Mouse (Mus musculus) cerebellum, adult 11 months (tissue): ENCODE data around the gene Helz.

Experiments used
- DNase-seq: peaks from one replicate; pipeline ENCODE4 v3.0.0; 2022

Helz gene

DNA sequence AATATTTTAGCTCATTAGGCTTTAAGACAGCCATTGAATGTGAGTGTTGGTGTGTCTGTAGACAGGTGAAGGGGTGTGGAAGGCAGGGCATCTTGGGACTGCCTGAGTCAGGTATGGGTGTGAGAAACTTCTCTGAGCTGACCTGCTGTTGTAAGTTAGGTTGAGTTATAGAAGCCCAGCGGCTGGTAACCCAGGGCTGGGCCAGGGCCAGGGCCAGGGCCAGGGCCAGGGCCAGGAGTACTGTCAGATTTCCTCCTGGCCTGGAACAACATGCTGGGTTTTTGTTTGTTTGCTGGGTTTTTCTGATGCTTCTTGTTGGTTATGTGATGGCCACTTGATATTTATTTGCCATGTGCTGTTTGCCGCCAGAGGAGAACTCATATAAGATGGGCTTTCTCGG lies 76.9 kb downstream of the Helz start:
- DNase-seq, result no peak

DNA sequence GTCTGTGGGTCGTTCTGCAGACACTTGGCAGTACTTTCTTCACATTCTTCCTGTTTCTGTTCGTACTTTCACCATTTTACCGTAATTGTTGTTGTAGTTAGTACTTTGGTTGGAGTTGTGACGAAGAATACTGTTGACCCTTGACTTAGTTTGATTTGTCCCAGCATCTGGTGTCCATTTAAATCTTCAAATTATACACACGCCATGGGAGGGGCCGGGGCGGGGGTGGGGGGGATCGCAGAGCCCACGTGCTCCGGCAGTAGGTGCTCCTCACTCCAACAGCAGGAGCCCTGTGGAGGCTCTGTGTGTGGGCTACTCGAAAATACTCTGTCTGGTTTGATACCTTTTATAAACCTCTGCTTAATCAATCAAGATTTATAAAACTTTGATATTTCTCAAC lies 78.0 kb downstream of the Helz start:
- no peak for DNase-seq

DNA sequence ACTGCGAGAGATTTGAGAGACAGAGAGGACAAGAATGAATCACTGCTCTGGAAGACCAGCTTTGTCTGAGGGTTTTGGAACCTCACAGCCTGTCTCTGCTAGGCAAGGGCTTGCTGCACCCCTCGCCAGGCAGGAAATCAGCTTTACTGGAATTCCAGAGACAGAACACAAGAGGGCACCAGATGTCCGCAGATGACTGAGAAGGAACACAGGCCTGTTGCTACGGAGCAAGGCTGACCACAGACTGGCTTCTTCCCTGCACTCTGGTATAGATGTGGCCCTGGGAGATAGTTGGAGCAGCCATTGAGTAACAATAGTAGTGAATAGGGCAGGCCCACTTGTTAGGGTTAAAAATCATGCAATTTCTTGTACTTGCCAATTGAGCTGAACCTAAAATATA lies 81.8 kb downstream of the Helz start:
- DNase-seq, result peak; percentile 31

DNA sequence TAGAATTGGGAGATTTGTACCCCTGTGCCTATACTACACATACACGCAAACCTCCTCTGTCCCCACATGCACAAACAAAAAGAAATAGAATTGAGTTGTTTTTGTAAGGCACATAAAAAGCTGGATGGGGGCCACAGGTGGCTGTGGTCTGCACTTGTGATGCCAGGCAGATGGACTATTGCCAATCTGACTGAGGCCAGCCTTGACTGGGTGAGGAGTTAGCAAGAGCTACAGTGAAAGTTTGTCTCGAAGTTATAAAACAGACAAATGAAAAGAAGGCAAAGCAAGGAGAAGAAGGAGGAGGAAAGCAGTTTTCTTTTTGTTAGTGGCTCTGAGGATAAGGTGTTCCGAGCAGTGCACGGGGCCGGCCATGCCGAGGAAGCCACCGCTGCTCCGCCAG lies 82.2 kb downstream of the Helz start:
- no peak for DNase-seq

DNA sequence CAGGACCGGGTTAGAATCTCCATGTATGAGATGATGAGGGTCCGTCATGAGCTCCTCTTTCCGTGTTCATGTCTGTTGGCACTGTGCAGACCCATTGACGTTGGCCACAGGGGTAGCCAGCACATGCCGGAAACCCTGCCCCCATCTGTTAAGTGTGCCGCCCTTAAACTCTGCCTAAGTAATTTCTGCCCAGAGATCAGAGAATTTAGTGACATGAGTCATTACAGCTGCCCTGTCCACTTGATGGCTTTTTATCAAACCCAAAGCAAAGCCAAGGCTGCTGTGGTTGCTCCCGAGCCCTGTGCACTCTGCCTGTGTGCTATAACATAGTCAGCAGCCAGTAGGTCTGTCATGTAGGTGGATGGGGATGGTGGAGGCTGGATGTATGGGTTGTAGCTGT lies 83.4 kb downstream of the Helz start:
- DNase-seq, result no peak

DNA sequence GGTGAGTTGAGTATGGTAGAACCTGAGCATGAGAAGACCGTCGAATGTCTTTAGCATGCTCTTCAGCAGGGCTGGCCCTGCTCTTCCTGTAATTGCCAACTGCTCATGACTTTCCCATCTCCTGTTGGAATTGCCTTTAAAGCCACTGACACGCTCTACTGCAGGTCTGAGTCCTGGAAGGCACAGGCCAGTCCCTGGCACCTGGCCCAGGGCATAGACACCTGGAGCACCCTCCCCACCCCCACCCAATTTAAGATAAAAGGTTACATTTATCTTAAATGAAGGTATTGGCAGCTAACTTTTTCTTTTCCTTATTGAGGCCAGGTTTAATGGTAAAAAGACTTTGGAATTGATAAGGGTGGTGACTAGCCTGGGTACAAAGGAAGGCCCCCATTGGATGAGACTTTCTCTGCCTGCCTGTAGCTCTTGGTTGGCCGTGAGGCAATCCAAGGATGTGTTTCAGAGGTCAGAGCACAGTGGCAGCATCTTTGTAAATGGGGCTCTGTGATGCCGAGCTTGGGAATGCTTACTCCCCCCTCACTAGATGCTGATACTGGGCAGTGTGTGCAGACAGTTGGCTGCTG lies 85.9 kb downstream of the Helz start:
- no peak for DNase-seq

DNA sequence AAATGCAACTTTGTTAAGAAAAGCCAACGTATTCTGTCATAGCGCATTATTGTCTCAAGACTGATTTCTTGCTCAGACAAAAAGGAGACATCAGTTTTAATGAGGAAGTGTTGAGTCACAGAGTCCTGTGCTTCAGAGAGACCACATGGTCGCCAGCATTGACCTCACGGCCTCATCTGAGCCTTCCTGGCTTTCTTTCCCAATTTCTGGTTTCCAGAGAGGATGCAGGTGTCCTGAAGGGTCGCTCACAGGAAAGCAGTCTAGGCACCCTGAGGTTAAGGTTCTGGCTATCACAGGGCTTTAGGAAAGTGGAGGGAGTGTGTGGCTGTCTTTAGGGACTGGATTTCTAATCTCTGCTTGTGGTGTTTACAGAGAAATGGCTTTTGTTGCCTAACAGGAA lies 90.4 kb downstream of the Helz start:
- DNase-seq, result no peak

DNA sequence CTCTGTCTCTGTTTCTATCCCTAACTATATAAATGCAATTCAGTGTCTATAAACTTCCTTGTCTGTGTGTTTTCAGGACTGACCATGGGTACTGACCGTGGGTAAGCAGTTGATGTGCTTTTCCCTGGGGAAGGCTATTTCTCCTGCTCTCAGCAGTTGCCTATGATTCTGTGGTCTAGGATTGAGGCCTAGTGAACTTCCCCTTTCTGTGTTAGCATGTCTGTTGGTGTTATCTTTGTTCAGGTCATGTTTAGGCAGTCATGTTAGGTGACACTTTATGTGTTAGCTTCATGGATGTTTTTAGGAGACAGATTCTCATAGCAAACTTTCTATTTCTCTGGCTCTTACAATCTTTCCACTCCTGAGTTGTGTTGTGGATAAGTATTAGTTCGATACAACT lies 91.9 kb downstream of the Helz start:
- DNase-seq, result no peak

DNA sequence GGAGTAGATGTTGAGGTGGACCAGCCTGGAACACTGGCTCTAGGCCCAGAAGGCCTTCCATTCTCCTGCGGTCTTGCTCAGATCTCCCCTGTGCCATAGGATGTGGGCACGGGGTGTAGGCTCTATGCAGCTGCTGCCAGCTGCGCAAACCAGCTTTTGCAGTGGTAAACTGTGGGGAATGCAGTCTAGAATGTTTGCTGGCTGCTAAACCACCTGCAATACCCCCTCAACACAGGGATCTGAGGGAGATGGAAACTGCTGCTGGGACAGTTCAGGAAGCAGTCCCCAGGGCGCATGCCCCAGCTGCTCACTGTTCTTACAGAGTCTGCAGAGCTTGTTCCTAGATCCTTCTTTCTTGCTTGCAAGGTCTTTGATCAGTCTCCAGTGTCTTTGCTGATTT lies 96.7 kb downstream of the Helz start:
- DNase-seq, result no peak

DNA sequence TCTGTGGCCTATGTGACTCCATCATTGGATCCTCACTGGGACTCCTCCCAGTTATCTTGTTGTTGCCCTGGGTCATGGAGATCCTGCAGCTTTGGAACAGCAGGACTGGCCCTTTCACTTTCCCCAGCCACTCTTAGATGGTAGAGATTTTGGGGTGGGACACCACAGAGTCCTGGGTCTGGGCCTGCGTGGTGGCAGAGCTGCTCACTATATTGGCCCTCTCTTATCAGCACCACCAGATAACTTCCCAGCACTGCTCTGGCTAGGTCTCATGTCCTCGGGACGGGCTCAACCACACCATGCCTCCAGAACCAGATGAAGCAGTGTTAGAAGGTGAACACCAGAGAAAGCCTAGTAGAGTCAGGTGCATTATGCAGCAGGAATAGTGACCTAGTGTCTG lies 99.6 kb downstream of the Helz start:
- no peak for DNase-seq

DNA sequence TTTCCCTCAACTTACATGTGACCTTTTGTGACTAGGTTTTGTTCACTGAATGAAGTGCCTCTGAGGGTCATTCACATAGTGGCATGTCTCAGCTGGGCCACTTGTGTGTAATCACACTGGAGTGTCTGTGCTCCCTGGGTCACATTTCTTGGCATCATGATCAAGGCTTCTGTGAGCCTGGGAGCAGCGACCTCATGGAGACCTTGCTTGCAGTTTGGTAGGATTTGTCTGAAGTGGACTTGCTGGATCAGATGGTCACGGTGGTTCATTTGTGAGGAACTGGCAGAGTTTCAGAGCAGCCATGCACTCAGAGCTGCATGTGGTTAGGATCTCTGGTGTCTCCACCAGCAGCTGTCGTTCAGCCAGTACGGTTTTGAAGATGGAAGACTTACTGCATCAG lies 100.9 kb downstream of the Helz start:
- no peak for DNase-seq

DNA sequence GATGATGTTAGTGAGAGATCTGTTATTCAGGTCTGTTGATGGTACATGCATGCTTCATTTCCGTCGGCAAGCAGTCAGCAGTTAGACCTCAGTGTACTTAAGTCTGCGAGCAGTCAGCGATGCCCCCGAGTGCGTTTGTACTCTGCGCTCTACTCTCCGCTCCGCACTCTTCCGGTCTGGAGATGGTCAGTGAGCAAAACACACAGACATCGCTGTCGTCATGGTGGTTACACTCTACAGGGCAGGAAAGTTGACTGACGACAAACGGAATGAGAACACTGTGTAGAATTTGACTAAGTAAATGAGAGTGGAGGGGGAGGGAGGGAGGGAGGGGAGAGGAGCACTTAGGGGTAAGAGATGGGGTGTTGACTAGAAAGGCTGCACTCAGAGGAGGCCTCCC lies 101.7 kb downstream of the Helz start:
- DNase-seq, result no peak

DNA sequence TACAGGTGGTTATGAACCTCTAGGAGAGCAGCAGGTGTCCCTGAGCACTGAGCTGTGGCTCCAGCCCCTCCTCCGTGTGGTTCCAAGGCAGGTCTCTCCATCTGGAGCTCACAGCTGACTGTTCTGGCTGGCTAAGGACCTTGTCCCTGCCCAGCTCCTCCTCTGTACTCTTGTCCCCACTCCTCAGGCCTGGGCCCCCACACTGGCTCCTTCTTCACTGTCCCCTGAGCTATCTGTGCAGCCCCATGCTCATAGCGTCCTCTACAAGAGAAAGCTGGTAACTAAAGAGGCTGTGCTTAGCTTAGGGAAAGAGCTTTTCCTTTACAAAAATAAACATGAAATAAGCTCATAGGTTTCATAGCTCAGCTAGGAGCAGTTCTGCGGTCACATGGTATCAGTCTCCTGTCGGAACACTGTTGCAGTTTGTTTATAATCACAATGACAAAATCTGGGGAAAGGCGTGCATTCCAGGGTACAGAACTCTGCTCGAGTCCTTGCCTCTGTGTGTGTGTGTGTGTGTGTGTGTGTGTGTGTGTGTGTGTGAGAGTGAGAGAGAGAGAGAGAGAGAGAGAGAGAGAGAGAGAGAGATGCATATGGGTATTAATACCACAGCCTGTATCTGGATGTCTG lies 102.8 kb downstream of the Helz start:
- DNase-seq, result no peak

DNA sequence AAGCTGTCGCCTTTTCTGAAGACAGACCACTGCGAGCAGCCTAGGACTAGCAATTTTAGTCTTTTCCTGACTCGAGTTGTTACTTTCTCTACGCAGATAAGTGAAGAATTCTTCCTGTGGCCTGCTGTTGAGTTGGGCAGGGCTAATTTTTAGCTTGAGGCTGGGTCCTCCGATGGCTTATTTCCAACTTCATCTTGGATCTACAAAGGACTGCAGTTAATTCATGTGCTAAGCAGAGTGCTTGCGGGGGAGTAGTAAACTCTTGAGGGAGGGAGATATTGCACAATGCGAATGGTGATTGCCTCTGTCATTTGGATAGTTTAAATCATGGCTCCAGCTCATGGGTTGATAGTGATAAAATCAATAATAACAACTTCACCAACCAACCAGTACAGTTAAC lies 103.7 kb downstream of the Helz start:
- DNase-seq, result no peak

DNA sequence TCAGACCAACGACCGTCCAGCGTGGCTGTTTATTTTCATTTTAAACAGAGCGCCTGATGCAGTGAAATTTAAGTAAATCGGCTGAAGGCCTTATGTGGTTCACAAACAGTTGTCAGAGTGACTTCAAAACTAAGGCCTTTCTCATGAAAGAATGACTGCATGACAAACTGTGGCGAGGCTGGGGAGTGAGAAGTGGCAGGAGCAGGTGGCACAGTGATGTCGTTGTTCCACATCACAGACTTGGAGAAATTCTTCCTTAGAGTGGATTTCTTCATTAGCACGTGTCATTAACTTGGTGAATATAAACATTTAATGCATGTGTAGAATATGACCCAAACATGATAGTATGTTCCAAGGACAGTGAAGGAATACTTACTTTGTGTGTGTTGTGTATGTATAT lies 104.4 kb downstream of the Helz start:
- DNase-seq, result no peak

DNA sequence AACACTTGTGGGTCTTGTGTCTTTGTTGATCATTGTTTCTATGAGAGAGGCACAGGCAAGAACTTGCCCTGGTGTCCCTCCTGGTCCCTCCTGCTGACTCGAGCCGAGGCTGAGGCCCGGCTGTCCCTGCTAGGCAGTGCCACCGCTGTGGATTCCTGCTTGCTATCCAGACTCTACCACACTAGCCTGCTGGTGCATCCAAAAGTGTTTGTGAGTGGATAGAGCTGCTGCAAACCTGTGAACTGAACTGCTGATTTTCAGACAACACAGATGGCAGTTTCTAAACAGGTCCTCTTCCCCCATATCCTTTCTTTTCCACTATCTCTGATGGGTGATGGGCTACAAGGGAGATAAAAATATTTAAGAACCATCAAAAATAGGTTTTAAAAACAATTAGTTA lies 107.8 kb downstream of the Helz start:
- DNase-seq, result no peak

DNA sequence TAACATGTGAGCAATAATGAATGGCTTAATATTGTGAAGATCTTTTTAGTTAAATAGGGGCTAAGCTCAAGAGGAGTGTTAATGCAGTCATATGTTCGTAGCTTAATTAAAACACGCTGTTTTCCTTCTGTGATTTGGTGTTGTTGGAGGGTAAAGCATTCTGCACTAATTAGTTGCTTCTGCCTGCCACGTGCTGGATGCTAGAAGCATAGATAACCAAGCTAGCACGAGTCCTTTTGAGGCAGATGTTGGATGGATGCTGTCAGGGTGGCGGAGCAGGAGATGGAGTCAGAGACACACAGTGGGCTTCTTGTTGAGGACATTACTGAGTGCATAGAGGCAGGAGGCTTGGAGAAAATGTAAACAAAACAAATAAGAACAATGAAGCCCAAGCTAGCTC lies 109.4 kb downstream of the Helz start:
- no peak for DNase-seq

DNA sequence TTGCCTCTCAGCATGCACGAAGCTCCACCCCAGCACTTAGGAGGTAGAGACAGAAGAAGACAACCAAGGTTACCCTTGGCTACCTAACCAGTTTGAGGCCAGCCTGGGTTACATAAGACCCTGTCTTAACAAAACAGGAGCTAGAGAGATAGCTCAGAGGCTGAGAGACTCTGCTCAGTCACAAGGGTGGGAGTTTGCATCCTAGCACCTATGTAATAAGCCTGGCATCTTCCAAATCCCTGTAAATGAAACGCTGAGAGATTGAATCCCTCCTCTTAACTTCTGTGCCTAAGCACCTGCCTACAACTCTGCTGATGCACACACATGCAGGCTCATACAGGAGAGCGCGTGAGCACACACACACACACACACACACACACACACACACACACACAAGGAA lies 112.7 kb downstream of the Helz start:
- DNase-seq, result no peak

DNA sequence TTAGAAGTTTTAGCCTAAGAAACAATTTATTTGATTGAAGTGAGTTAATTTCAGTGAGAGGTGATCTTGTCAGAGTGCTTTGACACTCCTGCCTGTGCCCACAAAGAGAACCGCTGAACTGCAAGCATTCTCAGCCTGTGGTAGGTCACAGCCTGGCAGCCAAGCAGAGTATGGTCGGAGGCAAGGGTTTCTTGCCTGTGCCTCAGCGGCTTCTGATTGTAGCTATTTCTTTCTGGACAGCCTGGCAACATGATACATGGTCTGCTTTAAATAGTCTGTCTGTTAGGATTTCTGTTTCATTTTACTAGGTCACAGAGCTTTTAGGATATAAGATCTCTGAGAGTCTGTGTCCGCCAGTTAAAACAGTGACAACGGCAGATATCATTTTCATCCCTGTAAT lies 114.9 kb downstream of the Helz start:
- no peak for DNase-seq

DNA sequence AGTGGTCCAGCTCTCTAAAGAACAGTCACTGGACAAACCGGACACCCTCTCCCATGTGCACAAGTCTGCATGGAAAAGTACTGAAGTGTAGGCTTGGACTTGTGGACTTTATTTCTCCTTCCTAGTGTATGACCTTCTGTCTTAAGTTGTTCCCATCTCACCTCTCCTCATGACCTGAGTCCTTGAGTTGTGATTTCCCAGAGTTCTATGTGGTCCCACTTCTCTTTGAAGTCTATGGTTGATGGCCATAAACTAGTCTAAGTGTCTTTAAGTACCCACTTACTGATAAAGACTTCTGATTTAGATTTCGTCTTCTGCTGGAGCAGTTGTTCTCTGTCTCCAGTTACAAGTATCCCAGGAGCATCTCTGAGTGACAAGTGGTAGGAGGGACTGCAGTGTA lies 119.8 kb downstream of the Helz start:
- DNase-seq, result no peak

DNA sequence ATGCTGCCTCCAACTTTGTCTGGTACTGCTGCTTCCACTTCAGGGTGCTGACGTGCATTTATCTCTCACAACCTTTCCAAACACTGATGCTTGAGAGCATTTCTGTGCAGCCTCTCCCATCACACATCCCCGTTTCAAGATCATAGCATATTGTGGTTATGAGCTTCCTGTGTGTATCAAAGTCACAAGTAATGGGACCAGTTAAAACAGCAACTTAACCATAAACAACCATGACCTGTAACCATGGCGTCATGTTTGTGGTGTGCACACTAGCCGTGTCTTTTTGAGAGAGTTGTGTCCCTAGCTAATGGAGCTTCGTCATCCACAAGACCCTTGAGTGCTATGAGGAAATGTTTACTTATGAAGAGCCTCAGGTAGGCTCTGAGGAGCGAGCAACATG lies 120.5 kb downstream of the Helz start:
- DNase-seq, result no peak

DNA sequence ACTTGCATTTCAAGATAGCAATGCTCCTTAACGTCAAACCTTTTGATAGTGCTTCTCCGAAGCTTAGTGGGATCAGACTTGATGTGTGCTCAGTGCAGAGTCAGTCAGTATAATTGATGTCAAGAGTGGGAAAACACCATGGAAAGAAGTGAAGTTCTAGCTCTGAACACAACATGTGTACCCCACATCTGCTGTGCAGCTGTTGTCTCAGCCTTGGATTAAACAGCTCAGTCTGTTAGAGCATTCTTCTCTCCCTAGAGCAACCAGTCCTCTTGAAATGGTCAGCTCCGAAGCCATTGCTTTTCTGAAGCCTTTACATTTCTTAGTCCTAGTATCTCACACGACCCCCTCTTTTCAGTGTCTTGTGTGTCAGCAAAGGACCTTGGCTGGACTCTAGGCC lies 121.2 kb downstream of the Helz start:
- no peak for DNase-seq

DNA sequence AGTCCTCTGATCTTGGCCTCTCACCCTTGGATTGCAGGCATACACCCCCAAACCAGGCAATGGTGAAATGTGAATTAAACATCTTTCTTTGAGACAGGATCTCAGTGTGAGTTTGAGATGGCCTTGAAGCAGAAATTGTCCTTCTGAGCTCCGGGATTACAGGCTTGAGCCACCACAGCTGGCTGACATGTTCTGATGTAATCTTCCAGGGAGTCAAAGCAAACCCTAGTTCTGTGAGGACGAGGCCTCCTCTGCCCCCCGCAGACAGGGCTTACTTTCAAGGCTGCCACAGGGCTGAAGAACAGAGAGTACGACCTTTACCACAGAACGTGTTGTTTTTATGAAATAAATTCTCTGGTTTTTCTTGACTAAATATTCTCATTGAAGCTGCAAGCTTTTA lies 126.3 kb downstream of the Helz start:
- DNase-seq, result no peak

DNA sequence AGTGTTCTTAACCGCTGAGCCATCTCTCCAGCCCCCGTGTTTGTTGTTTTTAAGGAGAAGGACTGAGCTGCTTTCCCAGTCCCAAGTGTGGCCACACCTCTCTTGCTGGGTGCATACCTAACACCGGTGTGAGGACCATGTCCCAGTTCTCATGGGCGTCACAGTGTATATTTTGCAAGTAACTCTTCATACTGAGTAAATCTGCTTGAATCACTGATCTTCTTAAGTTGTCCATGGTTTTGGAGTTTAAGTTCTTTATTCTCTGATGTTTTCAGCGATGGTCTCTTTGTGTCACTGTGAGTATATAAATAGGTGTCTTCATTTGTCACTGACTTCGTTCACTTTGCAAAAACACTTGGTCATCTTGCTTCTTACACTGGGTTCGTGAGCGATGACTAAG lies 126.9 kb downstream of the Helz start:
- no peak for DNase-seq

DNA sequence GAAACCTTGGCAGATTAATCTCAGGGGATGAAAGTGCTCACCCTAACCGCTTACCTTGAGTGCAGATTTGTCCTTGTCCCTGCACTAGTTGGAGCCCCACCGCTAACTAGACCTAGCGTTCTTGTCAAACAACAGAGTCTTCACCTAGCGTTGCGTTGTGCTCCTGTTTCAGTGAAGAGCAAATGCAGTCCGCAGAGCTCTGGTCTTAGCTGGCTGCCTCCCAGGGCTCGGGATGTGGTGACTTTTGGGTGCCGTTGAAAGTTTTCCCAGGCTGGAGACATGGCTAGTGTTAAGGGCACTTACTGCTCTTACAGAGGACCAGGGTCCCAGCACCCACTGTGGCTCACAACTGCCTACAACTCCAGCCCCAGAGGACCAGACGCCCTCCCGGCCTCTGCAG lies 127.5 kb downstream of the Helz start:
- DNase-seq, result no peak
